Mouse (Mus musculus): ENCODE data around the gene 1700024G13Rik. TPM values are rescaled to one million over a fixed set of nuclear protein-coding genes. Genes with fewer than 3 reads are reported as not detected.

Gene 1700024G13Rik
- polyA plus RNA-seq, 1 experiment, result not detected

DNA sequence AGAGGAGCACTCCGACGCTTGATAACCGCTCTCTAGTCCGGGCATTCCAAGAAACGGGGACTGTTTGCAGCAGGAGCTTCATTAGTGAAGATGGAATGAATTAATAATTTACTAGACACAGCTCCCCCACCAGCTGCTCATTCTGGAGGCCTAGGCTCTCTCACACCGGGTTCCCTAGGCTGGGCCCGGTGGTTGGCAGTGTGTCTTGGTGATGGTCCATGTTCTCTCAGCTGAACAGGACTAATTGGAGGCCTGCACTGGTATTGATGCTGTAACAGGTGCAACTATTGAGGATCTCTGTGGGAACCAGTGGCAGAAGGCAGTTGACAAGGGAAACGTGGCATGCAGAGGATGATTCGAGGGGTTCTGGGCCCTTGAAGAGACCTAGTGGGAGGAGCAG lies 60.8 kb downstream of the 1700024G13Rik start:
- 88% methylated on average over 9 of the region's 9 CpGs for WGBS
- H3K4me1 ChIP-seq (ENCODE audit: control insufficient read depth, insufficient read depth, insufficient read length), result no peaks in the 10 kb centered on the region

More for the DNA sequence above, 60.8 kb downstream of the 1700024G13Rik start:
- Histone ChIP-seq H3K27ac (ENCODE audit: insufficient read depth, low read length) (no peak overlapping the region), H3K4me3 (ENCODE audit: extremely low read depth, insufficient read depth, insufficient read length) (no peak overlapping the region), H3K27me3 (ENCODE audit: control insufficient read depth, insufficient read depth, low read length) (no peaks in the 10 kb centered on the region), H3K36me3 (ENCODE audit: control insufficient read depth, insufficient read depth, low read length) (no peaks in the 10 kb centered on the region)
- DNase-seq (ENCODE audit: low read depth in 1 of 2, low spot score in 2 of 2), result no peak
- TF ChIP-seq POLR2A (IDR thresholded peaks at IDR 0.05; ENCODE audit: low read depth, low read length), result no peak
- TF ChIP-seq CTCF (IDR thresholded peaks at IDR 0.05; ENCODE audit: extremely low read depth, insufficient read depth, insufficient read length, insufficient replicate concordance), result no peak

Other genes with a start within 250 kb of the 1700024G13Rik start
- gene Msmb, start 246.4 kb downstream of the 1700024G13Rik start, polyA plus RNA-seq (2012; rRNA removed), result not detected in 2 replicates
- 34.1 and 45.2 TPM in 2 replicates for gene Ncoa4, start 228.5 kb downstream of the 1700024G13Rik start, polyA plus RNA-seq (2012; rRNA removed)
- 64.2 and 95.8 TPM in 2 replicates for gene Timm23, start 186.5 kb downstream of the 1700024G13Rik start, polyA plus RNA-seq (2012; rRNA removed)
- gene Parg, start 186.4 kb downstream of the 1700024G13Rik start, polyA plus RNA-seq (2012; rRNA removed), result 3.7 and 4.3 TPM in 2 replicates
- gene Ogdhl, start 66.4 kb downstream of the 1700024G13Rik start, polyA plus RNA-seq (2012; rRNA removed), result 0.12 and 0.14 TPM in 2 replicates
- not detected in 2 replicates for gene Slc18a3, start 76.5 kb upstream of the 1700024G13Rik start, polyA plus RNA-seq (2012; rRNA removed)
- not detected in 2 replicates for gene Chat, start 77.6 kb upstream of the 1700024G13Rik start, polyA plus RNA-seq (2012; rRNA removed)
- gene Ercc6, start 125.1 kb upstream of the 1700024G13Rik start, polyA plus RNA-seq (2012; rRNA removed), result 3.7 and 4.1 TPM in 2 replicates
- not detected in 2 replicates for gene Prrxl1, start 211.0 kb upstream of the 1700024G13Rik start, polyA plus RNA-seq (2012; rRNA removed)

Data from spleen, adult 2 months (tissue).